Mouse (Mus musculus) MEL (cell line): ENCODE data around the gene Nat9. TPM values are rescaled to one million over a fixed set of nuclear protein-coding genes. Genes with fewer than 3 reads are reported as not detected.

Experiments
- DNase-seq: peaks from one replicate; pipeline ENCODE4 v3.0.0; 2011; ENCODE audit warnings: low read depth, low spot score
- H3K27ac ChIP-seq: 2 replicates; pipeline ENCODE4 v1.5.1; 2012; ENCODE audit warnings: low read depth, mild to moderate bottlenecking, control low read depth, low read length, moderate library complexity; ENCODE audit not compliant: control insufficient read depth
- H3K27me3 ChIP-seq, 2 experiments: fragments of 150-350 bp in 1 of 2; sonication (generic) in 1 of 2; 2 replicates each; pipeline ENCODE4 v1.6.1; 2012; ENCODE audit warnings: low read length in 2 of 2, mild to moderate bottlenecking in 2 of 2, improper control_type of control experiment in 1 of 2, moderate library complexity in 1 of 2; ENCODE audit not compliant: insufficient read depth in 2 of 2, control insufficient read depth in 1 of 2
- H3K36me3 ChIP-seq, 2 experiments: 2 replicates each; pipeline ENCODE4 v1.6.1; 2012 to 2014; ENCODE audit warnings: low read length in 2 of 2, improper control_type of control experiment in 1 of 2, inconsistent platforms in 1 of 2, mild to moderate bottlenecking in 1 of 2; ENCODE audit not compliant: insufficient read depth in 2 of 2, control insufficient read depth in 1 of 2
- H3K4me1 ChIP-seq, 2 experiments: fragments of 150-350 bp in 1 of 2; sonication (generic) in 1 of 2; 2 replicates each; pipeline ENCODE4 v1.6.1; 2012; ENCODE audit warnings: low read length in 2 of 2, improper control_type of control experiment in 1 of 2, mild to moderate bottlenecking in 1 of 2; ENCODE audit not compliant: insufficient read depth in 2 of 2, control insufficient read depth in 1 of 2
- H3K4me3 ChIP-seq, 2 experiments: fragments of 150-350 bp in 1 of 2; sonication (generic) in 1 of 2; 2 replicates each; pipeline ENCODE4 v1.5.1; 2012; ENCODE audit warnings: low read depth in 2 of 2, low read length in 2 of 2, mild to moderate bottlenecking in 2 of 2, moderate library complexity in 2 of 2, control low read depth in 1 of 2, improper control_type of control experiment in 1 of 2; ENCODE audit not compliant: control insufficient read depth in 1 of 2, insufficient read depth in 1 of 2
- H3K79me2 ChIP-seq: 2 replicates; pipeline ENCODE4 v1.6.1; 2012; ENCODE audit warnings: mild to moderate bottlenecking, low read length, moderate library complexity; ENCODE audit not compliant: control insufficient read depth, poor library complexity, insufficient read depth
- H3K9ac ChIP-seq: 2 replicates; pipeline ENCODE4 v1.6.1; 2012; ENCODE audit warnings: low read depth, mild to moderate bottlenecking, control low read depth, low read length, moderate library complexity; ENCODE audit not compliant: control insufficient read depth, poor library complexity, severe bottlenecking
- H3K9me3 ChIP-seq: fragments of 150-350 bp; sonication (generic); replicated peaks from 2 replicates; pipeline ENCODE4 v1.6.1; 2012; ENCODE audit warnings: mild to moderate bottlenecking, low read length, improper control_type of control experiment, moderate library complexity; ENCODE audit not compliant: insufficient read depth
- CHD2 ChIP-seq: IDR thresholded peaks from 2 replicates; pipeline ENCODE4 v1.6.1; 2011; ENCODE audit warnings: low read length, improper control_type of control experiment
- EP300 ChIP-seq, 2 experiments: IDR thresholded peaks; 2 replicates each; pipeline ENCODE4 v1.6.1; 2011; ENCODE audit warnings: improper control_type of control experiment in 2 of 2, low read length in 2 of 2, low read depth in 1 of 2, mild to moderate bottlenecking in 1 of 2
- ETS1 ChIP-seq: IDR thresholded peaks from 2 replicates; pipeline ENCODE4 v1.6.1; 2012; ENCODE audit warnings: low read depth, mild to moderate bottlenecking, inconsistent platforms, low read length, improper control_type of control experiment, moderate library complexity
- KAT2A ChIP-seq: conservative IDR thresholded peaks from 2 replicates; pipeline ENCODE4 v1.6.1; 2012; ENCODE audit warnings: low read depth, low read length, improper control_type of control experiment, inconsistent platforms
- MYB ChIP-seq: IDR thresholded peaks from 2 replicates; pipeline ENCODE4 v1.6.1; 2011; ENCODE audit warnings: mild to moderate bottlenecking, low read depth, low read length, improper control_type of control experiment
- NELFE ChIP-seq: IDR thresholded peaks from 2 replicates; pipeline ENCODE4 v1.6.1; 2011; ENCODE audit warnings: low read depth, low read length, improper control_type of control experiment
- POLR2AphosphoS2 ChIP-seq: IDR thresholded peaks from 2 replicates; pipeline ENCODE4 v1.6.1; 2011; ENCODE audit warnings: low read length, improper control_type of control experiment
- RAD21 ChIP-seq: IDR thresholded peaks from 2 replicates; pipeline ENCODE4 v1.6.1; 2011; ENCODE audit warnings: mild to moderate bottlenecking, low read depth, low read length, improper control_type of control experiment
- SIN3A ChIP-seq: IDR thresholded peaks from 2 replicates; pipeline ENCODE4 v1.6.1; 2012; ENCODE audit warnings: low read length, improper control_type of control experiment, inconsistent platforms
- TBP ChIP-seq: IDR thresholded peaks from 2 replicates; pipeline ENCODE4 v1.8.0; 2011; ENCODE audit warnings: low read depth, low read length, improper control_type of control experiment
- USF1 ChIP-seq: IDR thresholded peaks from 2 replicates; pipeline ENCODE4 v1.6.1; 2014; ENCODE audit warnings: low read depth, mild to moderate bottlenecking, inconsistent platforms, low read length, improper control_type of control experiment, moderate library complexity
- ZC3H11A ChIP-seq: IDR thresholded peaks from 2 replicates; pipeline ENCODE4 v1.6.1; 2012; ENCODE audit warnings: low read depth, mild to moderate bottlenecking, inconsistent platforms, low read length, improper control_type of control experiment
- ZKSCAN1 ChIP-seq: IDR thresholded peaks from 2 replicates; pipeline ENCODE4 v1.6.1; 2012; ENCODE audit warnings: low read depth, mild to moderate bottlenecking, inconsistent platforms, low read length, improper control_type of control experiment, moderate library complexity
- polyA plus RNA-seq, 2 experiments: library from polyadenylated mRNA; stranded (reverse) in 1 of 2; unstranded in 1 of 2; fragments of >175 nt in 1 of 2; fragments of >200 nt in 1 of 2; gene quantifications; 2 replicates each; pipeline versions ENCODE4 v1.2.1 to v1.2.4; 2012; ENCODE audit warnings: low replicate concordance in 2 of 2, low read depth in 1 of 2; ENCODE audit not compliant: insufficient read length in 2 of 2, insufficient read depth in 1 of 2, missing spikeins in 1 of 2
- total RNA-seq: library from RNA; depleted of rRNA; stranded (reverse); fragments of 300-350 nt; gene quantifications from 2 replicates; pipeline ENCODE4 v1.2.3, GENCODE M21; 2012

The Nat9 gene
- total and polyA plus RNA-seq, 3 experiments, result 46.1 to 92.4 TPM; not detected in 1

DNA sequence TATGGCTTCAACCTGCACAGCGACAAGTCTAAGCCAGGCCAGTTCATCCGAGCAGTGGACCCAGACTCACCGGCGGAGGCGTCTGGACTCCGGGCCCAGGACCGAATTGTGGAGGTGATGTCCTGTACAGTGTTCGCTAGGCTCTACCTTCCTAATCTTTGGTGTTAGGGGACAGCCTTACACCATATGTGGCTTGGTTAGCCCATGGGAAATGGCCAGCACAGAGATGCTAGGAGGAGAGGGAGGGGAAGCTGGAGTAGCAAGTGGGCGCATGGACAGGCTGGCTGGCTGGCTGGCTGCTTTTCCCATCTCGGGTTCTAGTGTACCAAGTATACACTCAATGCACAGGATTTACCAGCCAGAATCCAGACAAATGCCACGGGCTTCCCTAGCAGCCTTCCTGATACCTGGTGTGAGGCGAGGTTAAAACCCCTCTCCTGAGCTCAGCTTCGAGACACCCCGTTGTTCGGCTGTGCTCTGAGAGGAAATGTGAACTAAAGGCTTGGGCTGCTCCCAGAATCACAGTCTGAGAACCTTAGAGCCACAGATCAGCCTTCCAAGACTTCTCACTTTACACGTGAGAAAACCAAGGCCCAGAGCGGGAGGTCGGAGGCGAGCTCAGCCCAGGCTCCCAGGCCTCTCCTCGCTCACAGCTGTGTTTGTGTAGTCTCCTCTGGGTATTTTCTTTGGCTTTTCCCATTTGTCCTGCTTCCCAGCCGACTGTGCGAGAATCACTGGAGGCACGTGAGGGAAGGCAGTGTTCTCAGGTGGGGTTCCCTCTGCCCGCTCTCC lies 11.1 kb downstream of the Nat9 start:
- no peak for DNase-seq
- no peak overlapping the region for H3K4me3 ChIP-seq
- H3K4me1 ChIP-seq, result no peaks in the 10 kb centered on the region; a peak in 1 of 4 replicates
- H3K36me3 ChIP-seq, result peaks cover 2 to 4% of the 10 kb centered on the region in 2 experiments; a peak in 3 of 4 replicates
- TF ChIP-seq USF1 (no peak), SIN3A (no peak), RAD21 (no peak), CHD2 (no peak), NELFE (no peak), TBP (no peak), ZKSCAN1 (no peak), MYB (no peak), EP300 (IDR thresholded peaks at IDR 0.05; ENCODE audit: low read depth in 1 of 2, low read length in 2 of 2) (no peak), ZC3H11A (no peak), ETS1 (no peak), KAT2A (no peak)
- H3K9me3 ChIP-seq, result no peaks in the 10 kb centered on the region
- H3K27me3 ChIP-seq, result no peaks in the 10 kb centered on the region
- no peak overlapping the region for H3K9ac ChIP-seq
- no peak overlapping the region for H3K27ac ChIP-seq
- H3K79me2 ChIP-seq, result peaks cover 5% of the 10 kb centered on the region; the same call in 1 of the 2 replicates

DNA sequence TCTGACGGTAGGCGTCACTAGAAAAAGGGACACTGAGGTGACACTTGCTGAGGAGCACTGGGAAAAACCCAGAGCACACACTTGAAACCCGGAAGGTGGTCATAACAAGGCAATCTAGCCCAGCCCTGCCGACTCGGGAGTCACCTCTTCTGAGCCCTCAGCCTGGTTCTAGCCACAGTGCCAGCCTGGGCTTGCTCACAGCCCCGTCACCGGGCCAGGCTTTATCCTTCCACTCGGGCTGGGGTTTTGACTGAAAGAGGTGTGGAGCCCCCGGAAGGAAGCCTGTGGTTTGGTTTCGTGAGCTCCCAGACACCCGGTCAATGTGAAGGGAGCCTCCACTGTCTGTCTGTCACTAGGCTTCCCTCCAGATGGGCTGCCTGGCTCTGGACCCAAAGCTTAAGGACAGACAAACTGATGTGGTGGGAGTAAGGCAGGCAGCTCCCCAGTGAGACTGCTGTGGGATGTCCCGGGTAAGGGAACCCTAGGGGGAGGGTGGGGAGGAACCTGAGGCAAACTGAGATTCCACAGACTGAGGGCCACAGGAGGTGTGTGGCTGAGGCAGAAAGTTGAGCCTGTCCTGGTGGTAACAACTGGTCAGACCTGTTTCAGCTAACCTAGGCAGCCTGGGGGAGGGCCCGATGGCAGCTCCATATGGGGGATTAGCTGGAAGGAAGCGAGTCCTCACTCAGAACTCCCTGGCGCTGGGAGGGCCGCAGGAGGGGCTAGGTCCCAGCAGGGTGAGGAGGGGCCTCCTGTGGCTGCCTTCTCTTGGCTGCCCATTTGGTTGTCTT lies 13.9 kb downstream of the Nat9 start:
- no peak for DNase-seq
- H3K9me3 ChIP-seq, result no peaks in the 10 kb centered on the region
- H3K4me3 ChIP-seq, result no peak overlapping the region
- H3K9ac ChIP-seq, result no peak overlapping the region
- H3K27me3 ChIP-seq, result no peaks in the 10 kb centered on the region
- H3K4me1 ChIP-seq, result no peaks in the 10 kb centered on the region; a peak in 1 of 4 replicates
- TF ChIP-seq POLR2AphosphoS2, result no peak
- H3K27ac ChIP-seq, result no peak overlapping the region
- H3K36me3 ChIP-seq, result peaks cover 2 to 10% of the 10 kb centered on the region in 2 experiments; a peak in 3 of 4 replicates
- peaks cover 7% of the 10 kb centered on the region; the same call in 1 of the 2 replicates for H3K79me2 ChIP-seq
